Mouse (Mus musculus): ENCODE data around the gene Htr5b.
A peak's percentile ranks its signal among the peaks of the same experiment; 100 is the strongest.

The Htr5b gene

DNA sequence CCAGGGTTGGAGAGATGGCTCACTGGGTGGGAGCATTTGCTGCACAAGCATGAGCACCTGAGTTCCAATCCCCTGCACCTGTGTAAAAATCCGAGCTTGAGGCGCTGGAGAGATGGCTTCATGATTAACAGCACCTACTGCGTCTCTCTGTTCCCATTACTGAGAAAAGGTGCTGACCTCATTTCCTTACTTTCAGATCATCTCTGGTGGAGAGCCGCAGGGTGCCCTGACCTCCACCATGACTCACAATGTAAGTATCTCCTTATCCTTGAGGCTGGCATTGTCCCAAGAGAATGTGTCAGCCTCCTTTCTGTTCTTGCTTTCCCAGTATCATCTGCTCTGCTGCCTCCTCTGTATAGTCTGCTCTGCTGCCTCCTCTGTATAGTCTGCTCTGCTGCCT lies 45.2 kb downstream of the Htr5b start:
- DNase-seq, result no peak

DNA sequence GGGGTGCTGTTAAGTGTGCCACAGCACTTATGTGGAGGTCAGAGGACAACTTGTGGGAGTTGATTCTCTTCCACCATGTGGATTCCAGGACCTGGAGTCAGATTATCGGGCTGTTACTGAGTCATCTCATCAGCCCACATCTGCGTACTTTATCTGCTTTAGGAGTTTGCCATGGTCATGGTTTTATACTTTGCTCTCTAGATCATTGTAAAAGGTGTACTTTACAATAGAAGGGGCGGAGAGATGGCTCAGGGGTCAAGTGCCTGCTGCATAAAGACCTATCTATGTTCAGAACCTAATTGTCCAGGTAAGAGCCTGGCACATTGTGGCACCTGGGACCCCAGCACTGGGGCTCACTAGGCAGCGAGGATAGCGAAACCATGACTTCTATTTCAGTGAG lies 48.9 kb downstream of the Htr5b start:
- DNase-seq, result no peak

DNA sequence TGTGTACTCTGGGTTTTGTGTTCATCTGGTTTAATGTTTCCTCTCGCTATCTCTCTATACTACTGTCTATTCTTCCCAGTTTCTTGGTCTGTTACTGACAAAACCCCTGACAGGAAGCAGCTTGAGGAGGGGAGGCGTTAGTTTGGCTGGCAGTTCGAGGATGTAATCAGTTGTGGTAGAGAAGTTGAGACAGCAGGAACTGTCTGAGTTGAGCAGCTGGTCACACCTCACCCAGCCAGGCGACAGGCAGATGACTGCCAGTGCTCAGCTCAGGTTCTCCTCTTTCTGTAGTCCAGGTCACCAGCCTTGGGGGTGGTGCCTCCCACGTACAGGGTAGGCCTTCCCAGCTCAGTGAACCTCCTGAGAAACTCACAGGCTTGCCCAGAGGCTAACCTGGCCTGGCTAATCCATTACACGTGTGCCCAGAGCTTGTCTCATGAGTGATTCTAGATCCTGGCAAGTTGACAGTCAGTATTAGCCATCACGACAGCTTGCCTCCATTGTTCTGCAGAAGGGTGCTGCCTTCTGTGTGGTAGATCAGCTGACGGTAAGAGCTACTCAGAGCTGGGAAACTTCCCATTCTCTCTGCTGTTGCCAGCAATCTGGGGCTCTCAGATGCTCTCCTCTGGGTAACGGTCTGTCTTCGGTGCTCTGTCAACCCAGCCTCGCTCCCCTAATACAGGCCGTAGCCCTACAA lies 49.8 kb downstream of the Htr5b start:
- DNase-seq, result no peak

DNA sequence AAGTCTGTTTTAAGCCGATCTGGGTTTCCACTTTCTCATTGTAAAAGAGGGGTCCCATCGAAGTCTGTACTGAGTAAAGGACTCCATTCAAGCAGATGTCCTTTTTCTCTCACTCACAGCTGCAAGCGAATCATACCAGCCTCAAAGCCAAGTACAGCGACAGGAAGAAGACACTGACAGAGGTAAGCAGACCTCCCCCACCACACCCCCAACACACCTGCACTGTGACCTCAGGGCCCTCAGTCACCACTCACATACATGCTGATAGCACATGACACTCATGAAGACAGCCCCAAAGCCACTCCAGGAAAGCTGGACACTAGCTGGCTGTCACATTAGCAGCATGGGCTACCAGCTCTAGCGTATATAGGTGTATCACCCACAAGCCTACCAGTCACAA lies 50.5 kb downstream of the Htr5b start:
- no peak for DNase-seq

DNA sequence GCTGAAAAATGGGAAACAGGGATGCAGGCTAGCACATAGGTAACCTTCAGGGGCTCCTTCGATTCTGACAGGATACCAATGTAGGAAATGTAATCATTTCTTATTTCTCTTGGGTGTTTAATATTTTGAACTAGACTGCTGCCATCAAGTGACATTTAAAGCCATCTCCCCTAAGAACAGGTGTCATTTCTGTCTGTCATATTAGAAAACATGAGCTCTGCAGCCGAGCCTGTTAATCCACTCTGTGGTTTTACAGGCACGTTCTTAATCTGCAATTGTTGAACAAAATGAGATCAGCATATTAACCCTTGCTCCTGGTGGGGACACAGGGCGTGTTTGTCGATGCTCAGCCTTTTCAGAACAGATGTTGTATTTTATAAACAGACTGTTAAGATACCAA lies 56.8 kb downstream of the Htr5b start:
- DNase-seq, result peak; percentile 16

DNA sequence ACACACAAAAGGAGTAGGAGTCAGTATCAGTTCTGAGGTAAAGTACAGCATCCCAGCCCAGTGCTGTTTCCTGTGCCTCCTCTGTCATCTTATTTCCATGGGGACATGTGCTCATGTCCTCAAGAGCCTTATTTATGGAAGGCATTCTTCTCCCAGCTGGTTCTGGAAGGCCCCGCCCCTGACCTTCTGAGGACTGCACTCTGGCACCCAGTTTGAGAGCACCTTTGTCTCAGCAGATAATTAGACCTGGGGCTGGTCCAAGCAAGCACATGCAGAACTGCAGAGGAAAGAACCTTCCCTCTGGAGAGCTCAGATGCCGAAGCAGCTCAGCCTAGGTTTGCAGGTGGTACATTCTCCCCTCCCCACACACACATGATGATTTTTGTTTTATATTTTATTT lies 60.0 kb downstream of the Htr5b start:
- DNase-seq, result no peak

DNA sequence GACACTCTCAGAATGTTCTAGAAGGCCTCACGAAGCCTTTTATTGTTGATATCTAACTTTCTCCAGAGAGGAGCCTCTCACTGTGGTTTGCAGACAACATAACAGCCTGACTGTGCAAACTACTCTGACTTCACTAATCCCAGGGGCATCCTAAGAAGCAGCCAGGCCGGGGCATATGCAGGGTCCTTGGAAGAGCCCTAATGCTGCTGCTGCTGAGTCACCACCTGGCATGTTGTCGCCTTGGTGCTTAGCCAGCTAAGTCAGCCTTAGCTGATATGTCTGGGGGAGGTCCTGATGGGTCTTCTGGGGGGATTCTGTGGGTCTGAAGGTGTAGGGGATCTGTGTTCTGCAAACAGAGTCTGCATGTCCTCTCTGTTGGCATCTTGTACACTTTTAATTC lies 62.0 kb downstream of the Htr5b start:
- DNase-seq, result peak; percentile 40

DNA sequence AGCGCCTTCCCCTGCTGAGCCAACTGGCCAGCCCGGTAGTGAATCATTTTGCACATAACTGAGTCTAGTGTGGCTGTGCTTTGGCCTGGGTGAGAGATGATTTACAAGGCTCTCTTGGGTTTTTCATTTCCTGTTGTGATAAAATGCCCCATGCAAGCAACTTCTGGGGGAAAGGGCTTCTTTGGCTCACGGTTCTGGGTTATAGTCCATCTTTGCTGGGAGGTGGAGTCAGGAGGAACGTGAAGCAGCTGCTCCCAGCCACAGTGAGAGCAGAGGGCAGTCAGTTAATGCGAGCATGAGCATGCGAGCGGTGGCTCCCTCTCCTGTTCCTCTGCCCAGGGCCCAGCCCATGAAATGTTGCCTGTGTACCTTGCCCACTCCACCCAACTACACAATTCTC lies 64.5 kb downstream of the Htr5b start:
- DNase-seq, result no peak

DNA sequence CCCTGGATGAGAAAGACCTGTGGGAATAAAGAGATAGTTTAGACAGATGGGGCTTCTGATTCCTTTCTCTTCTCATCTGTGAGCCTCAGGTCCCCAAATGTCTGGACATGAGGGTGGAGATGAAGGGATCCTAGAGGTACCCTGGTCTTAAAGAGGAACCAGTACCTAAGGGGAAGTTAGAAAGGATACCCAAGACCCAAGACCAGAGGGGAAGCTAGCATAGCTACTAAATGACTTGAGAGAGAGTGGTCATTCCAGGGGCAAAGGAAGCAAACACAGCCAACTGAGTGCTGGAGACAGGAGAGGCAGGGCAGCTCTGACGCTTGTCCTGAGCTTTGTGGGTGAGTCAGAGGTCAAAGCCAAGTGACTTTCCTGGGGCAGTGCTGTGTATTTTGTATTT lies 65.6 kb downstream of the Htr5b start:
- no peak for DNase-seq

DNA sequence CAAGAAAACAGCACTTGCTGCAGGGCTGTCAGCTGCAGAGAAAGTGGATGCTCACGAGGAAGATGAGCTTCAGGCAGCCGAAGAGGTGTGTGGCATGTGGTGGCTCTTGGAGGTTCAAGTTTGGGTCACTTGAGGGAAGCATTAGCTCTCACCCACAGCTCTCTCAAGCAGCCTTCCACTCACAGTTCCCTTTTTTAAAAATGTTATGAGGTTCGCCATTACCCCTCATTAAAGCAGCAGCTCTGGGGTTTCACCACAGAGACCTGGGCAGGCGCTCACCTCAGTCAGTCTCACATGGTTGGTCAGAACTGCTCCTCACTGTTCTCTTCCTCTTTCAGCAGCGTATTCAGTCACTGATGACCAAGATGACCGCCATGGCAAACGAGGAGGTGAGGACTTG lies 66.4 kb downstream of the Htr5b start:
- DNase-seq, result no peak

DNA sequence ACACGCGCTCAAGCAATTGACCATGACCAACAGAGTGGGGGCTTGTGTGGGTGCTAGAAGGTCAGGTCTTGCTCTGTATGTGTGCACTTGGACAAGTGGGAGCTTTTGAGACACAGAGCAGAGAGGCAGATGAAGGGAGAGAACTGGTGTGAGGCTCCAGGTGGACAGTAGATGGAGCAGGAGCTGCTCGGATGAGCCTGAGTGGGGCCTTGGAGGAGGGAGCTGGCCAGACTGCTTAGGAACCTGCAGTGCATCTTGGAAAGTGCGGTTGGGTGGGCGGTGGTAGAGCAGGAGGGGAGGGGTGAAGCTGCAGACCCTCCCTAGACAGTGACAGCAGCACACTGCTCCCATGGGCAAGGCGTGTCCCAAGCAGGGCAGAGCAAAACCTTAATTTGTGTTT lies 68.2 kb downstream of the Htr5b start:
- DNase-seq, result no peak
